Mouse (Mus musculus): ENCODE measurements around the gene Ccdc107. TPM values are rescaled to one million over a fixed set of nuclear protein-coding genes. Genes with fewer than 3 reads are reported as not detected.
"Not testable (repeated sequence)": the region's sequence is repeated elsewhere in the genome, so short reads cannot be mapped to it uniquely, and the experiment has no call there.

Gene Ccdc107
- polyA plus RNA-seq, 1 experiment from 2014 or later, result 81.5 TPM

GRCm38 (mm10) chr4:43480985-43481384 is 11.7 kb upstream of the Ccdc107 start:
- 76% methylated on average over 5 of the region's 5 CpGs for WGBS
- no peaks in the 10 kb centered on the region for H3K27me3 ChIP-seq (ENCODE audit: control insufficient read depth, insufficient read depth, low read length)
- H3K9me3 ChIP-seq (replicated peaks; ENCODE audit: control insufficient read depth, low read length), result no peaks in the 10 kb centered on the region; the same call in 1 of the 2 replicates
- no peak overlapping the region for H3K9ac ChIP-seq (ENCODE audit: low read length)
- no peak overlapping the region for H3K4me2 ChIP-seq (ENCODE audit: low read depth, low read length)
- no peaks in the 10 kb centered on the region for H3K36me3 ChIP-seq (ENCODE audit: control insufficient read depth, insufficient read depth)
- ATAC-seq (replicated peaks; ENCODE audit: extremely low read depth, insufficient read depth, low FRiP score), result no peak
- H3K4me1 ChIP-seq (ENCODE audit: control insufficient read depth, insufficient read depth, low read length), result peaks cover 4% of the 10 kb centered on the region; the same call in 1 of the 2 replicates
- no peak overlapping the region for H3K27ac ChIP-seq (ENCODE audit: low read length)
- no peak overlapping the region for H3K4me3 ChIP-seq (ENCODE audit: low read length)

GRCm38 (mm10) chr4:43481894-43482456 is 10.7 kb upstream of the Ccdc107 start:
- WGBS, result 49% methylated on average over 7 of the region's 7 CpGs
- H3K27me3 ChIP-seq (ENCODE audit: control insufficient read depth, insufficient read depth, low read length), result no peaks in the 10 kb centered on the region
- H3K36me3 ChIP-seq (ENCODE audit: control insufficient read depth, insufficient read depth), result no peaks in the 10 kb centered on the region
- H3K27ac ChIP-seq (ENCODE audit: low read length), result no peak overlapping the region
- H3K9me3 ChIP-seq (replicated peaks; ENCODE audit: control insufficient read depth, low read length), result no peaks in the 10 kb centered on the region; the same call in 1 of the 2 replicates
- peak overlapping the region; percentile 26 for H3K4me2 ChIP-seq (ENCODE audit: low read depth, low read length)
- no peak for ATAC-seq (replicated peaks; ENCODE audit: extremely low read depth, insufficient read depth, low FRiP score)
- H3K4me1 ChIP-seq (ENCODE audit: control insufficient read depth, insufficient read depth, low read length), result peaks cover 4% of the 10 kb centered on the region; the same call in 1 of the 2 replicates
- no peak overlapping the region; the same call in 1 of the 2 replicates for H3K4me3 ChIP-seq (ENCODE audit: low read length)
- no peak overlapping the region for H3K9ac ChIP-seq (ENCODE audit: low read length)

- Histone ChIP-seq H3K4me1 (ENCODE audit: control insufficient read depth, insufficient read depth, low read length) (peaks cover 4% of the 10 kb centered on the region; the same call in 1 of the 2 replicates), H3K4me2 (ENCODE audit: low read depth, low read length) (peak overlapping the region; percentile 26), H3K4me3 (ENCODE audit: low read length) (peak overlapping the region; percentile 0; the same call in 1 of the 2 replicates), H3K36me3 (ENCODE audit: control insufficient read depth, insufficient read depth) (no peaks in the 10 kb centered on the region), H3K27ac (ENCODE audit: low read length) (no peak overlapping the region), H3K27me3 (ENCODE audit: control insufficient read depth, insufficient read depth, low read length) (no peaks in the 10 kb centered on the region), H3K9ac (ENCODE audit: low read length) (0 out of 2 replicates have a peak overlapping the region, but pooled peaks have one; percentile 21), H3K9me3 (replicated peaks; ENCODE audit: control insufficient read depth, low read length) (no peaks in the 10 kb centered on the region; the same call in 1 of the 2 replicates)
- 57% methylated on average over 10 of the region's 10 CpGs for WGBS
- ATAC-seq (replicated peaks; ENCODE audit: extremely low read depth, insufficient read depth, low FRiP score), result no peak
These were observed 10.1 kb upstream of the Ccdc107 start for GRCm38 (mm10) chr4:43482591-43482990.

GRCm38 (mm10) chr4:43483535-43484091 is 9.1 kb upstream of the Ccdc107 start, which contains the start of gene Sit1:
TSS of gene Sit1 (minus strand) at chr4:43483734.
- Histone ChIP-seq H3K9me3 (replicated peaks; ENCODE audit: control insufficient read depth, low read length) (no peaks in the 10 kb centered on the region; the same call in 1 of the 2 replicates), H3K36me3 (ENCODE audit: control insufficient read depth, insufficient read depth) (no peaks in the 10 kb centered on the region), H3K4me3 (ENCODE audit: low read length) (peak within 1 kb of the TSS; percentile 14; the same call in 1 of the 2 replicates), H3K27ac (ENCODE audit: low read length) (no peak within 1 kb of the TSS), H3K4me1 (ENCODE audit: control insufficient read depth, insufficient read depth, low read length) (0 out of 2 replicates have a peak, but pooled peaks cover under 1% of the 10 kb centered on the region), H3K9ac (ENCODE audit: low read length) (0 out of 2 replicates have a peak within 1 kb of the TSS, but pooled peaks have one; percentile 21), H3K4me2 (ENCODE audit: low read depth, low read length) (peak within 1 kb of the TSS; percentile 26), H3K27me3 (ENCODE audit: control insufficient read depth, insufficient read depth, low read length) (no peaks in the 10 kb centered on the region)
- WGBS, result 53% methylated on average over 12 of the region's 12 CpGs
- peak; percentile 21; the same call in 1 of the 2 replicates for ATAC-seq (replicated peaks; ENCODE audit: extremely low read depth, insufficient read depth, low FRiP score)

- H3K36me3 ChIP-seq (ENCODE audit: control insufficient read depth, insufficient read depth); H3K4me1 ChIP-seq (ENCODE audit: control insufficient read depth, insufficient read depth, low read length); H3K9me3 ChIP-seq (replicated peaks; ENCODE audit: control insufficient read depth, low read length); H3K27me3 ChIP-seq (ENCODE audit: control insufficient read depth, insufficient read depth, low read length); H3K27ac ChIP-seq (ENCODE audit: low read length); H3K4me3 ChIP-seq (ENCODE audit: low read length); H3K4me2 ChIP-seq (ENCODE audit: low read depth, low read length); H3K9ac ChIP-seq (ENCODE audit: low read length); ATAC-seq (replicated peaks; ENCODE audit: extremely low read depth, insufficient read depth, low FRiP score): not testable (repeated sequence)
- WGBS, result 80% methylated on average over 5 of the region's 5 CpGs
These were observed 7.0 kb upstream of the Ccdc107 start for GRCm38 (mm10) chr4:43485666-43486065.

- H3K36me3 ChIP-seq (ENCODE audit: control insufficient read depth, insufficient read depth), result no peaks in the 10 kb centered on the region
These were observed 3.1 kb upstream of the Ccdc107 start for GRCm38 (mm10) chr4:43489611-43490010.

GRCm38 (mm10) chr4:43490801-43491200 is 1.9 kb upstream of the Ccdc107 start:
- WGBS, result 76% methylated on average over 5 of the region's 5 CpGs
- H3K4me3 ChIP-seq (ENCODE audit: low read length), result no peak overlapping the region
- H3K9ac ChIP-seq (ENCODE audit: low read length), result no peak overlapping the region
- no peaks in the 10 kb centered on the region for H3K27me3 ChIP-seq (ENCODE audit: control insufficient read depth, insufficient read depth, low read length)
- peaks cover 3% of the 10 kb centered on the region for H3K9me3 ChIP-seq (replicated peaks; ENCODE audit: control insufficient read depth, low read length)
- H3K36me3 ChIP-seq (ENCODE audit: control insufficient read depth, insufficient read depth), result 0 out of 2 replicates have a peak, but pooled peaks cover under 1% of the 10 kb centered on the region
- no peak overlapping the region for H3K27ac ChIP-seq (ENCODE audit: low read length)
- ATAC-seq (replicated peaks; ENCODE audit: extremely low read depth, insufficient read depth, low FRiP score), result no peak
- no peak overlapping the region for H3K4me2 ChIP-seq (ENCODE audit: low read depth, low read length)
- peaks cover 12% of the 10 kb centered on the region for H3K4me1 ChIP-seq (ENCODE audit: control insufficient read depth, insufficient read depth, low read length)

More at GRCm38 (mm10) chr4:43489611-43490010, 3.1 kb upstream of the Ccdc107 start:
- Histone ChIP-seq H3K4me1 (ENCODE audit: control insufficient read depth, insufficient read depth, low read length) (peaks cover 6% of the 10 kb centered on the region), H3K27me3 (ENCODE audit: control insufficient read depth, insufficient read depth, low read length) (no peaks in the 10 kb centered on the region), H3K27ac (ENCODE audit: low read length) (no peak overlapping the region), H3K9ac (ENCODE audit: low read length) (no peak overlapping the region), H3K4me3 (ENCODE audit: low read length) (no peak overlapping the region), H3K4me2 (ENCODE audit: low read depth, low read length) (no peak overlapping the region), H3K9me3 (replicated peaks; ENCODE audit: control insufficient read depth, low read length) (peaks cover 3% of the 10 kb centered on the region)
- ATAC-seq (replicated peaks; ENCODE audit: extremely low read depth, insufficient read depth, low FRiP score), result no peak
- 89% methylated on average over 3 of the region's 3 CpGs for WGBS

GRCm38 (mm10) chr4:43492101-43492820 is 439 bp upstream of the Ccdc107 start:
- WGBS, result 44% methylated on average over 12 of the region's 12 CpGs
- Histone ChIP-seq H3K9ac (ENCODE audit: low read length) (no peak overlapping the region; the same call in 1 of the 2 replicates), H3K4me3 (ENCODE audit: low read length) (peak overlapping the region; percentile 33)

More at GRCm38 (mm10) chr4:43492101-43492820, 439 bp upstream of the Ccdc107 start:
- peak overlapping the region; percentile 69 for H3K27ac ChIP-seq (ENCODE audit: low read length)
- H3K4me1 ChIP-seq (ENCODE audit: control insufficient read depth, insufficient read depth, low read length), result peaks cover 12% of the 10 kb centered on the region
- H3K27me3 ChIP-seq (ENCODE audit: control insufficient read depth, insufficient read depth, low read length), result no peaks in the 10 kb centered on the region
- ATAC-seq (replicated peaks; ENCODE audit: extremely low read depth, insufficient read depth, low FRiP score), result no peak
- peaks cover 3% of the 10 kb centered on the region for H3K9me3 ChIP-seq (replicated peaks; ENCODE audit: control insufficient read depth, low read length)
- H3K36me3 ChIP-seq (ENCODE audit: control insufficient read depth, insufficient read depth), result 0 out of 2 replicates have a peak, but pooled peaks cover 3% of the 10 kb centered on the region
- peak overlapping the region; percentile 57 for H3K4me2 ChIP-seq (ENCODE audit: low read depth, low read length)

Data from heart, embryonic 16.5 days (tissue).